Mouse (Mus musculus): ENCODE results near the gene Taok2. TPM values are rescaled to one million over a fixed set of nuclear protein-coding genes. Genes with fewer than 3 reads are reported as not detected.
"Not testable (repeated sequence)": the region's sequence is repeated elsewhere in the genome, so short reads cannot be mapped to it uniquely, and the experiment has no call there.

Taok2 gene
- polyA plus RNA-seq, 1 experiment from 2014 or later: 66.0 TPM

DNA sequence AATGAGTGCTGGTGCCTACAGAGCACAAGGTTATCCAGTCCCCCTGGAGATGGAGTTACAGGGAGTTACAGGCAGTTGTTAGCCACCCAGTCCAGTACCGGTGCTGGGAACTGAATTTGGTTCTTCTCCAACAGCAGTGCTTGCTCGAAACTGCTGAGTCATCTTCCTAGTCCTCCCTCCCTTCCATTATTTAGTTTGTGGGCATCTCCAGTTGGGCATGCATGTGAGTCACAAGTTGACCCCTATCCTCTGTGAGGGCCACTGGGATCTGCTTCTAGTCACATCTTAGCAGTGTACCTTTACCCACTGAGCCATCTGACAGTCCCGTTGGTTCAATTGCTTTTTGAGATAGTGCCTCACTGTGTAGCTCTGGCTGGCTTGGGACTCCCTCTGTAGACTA lies 21.1 kb upstream of the Taok2 start:
- DNase-seq (ENCODE audit: low read depth, low spot score) (no peak), ATAC-seq (no peak)
- in situ Hi-C loops (cut with MboI; ENCODE audit: low pct_unique_long_range_greater_than_20kb): no loop called here
- TF ChIP-seq CTCF (IDR thresholded peaks at IDR 0.05): no peak
- CTCF ChIA-PET: no interaction called here
- no peaks in the 10 kb centered on the region for H3K27me3 ChIP-seq
- POLR2A ChIA-PET: no interaction called here

GRCm38 (mm10) chr7:126899781-126900180 lies 15.3 kb upstream of the Taok2 start:
- H3K27me3 ChIP-seq; CTCF ChIA-PET; DNase-seq (ENCODE audit: low read depth, low spot score); in situ Hi-C loops (cut with MboI; ENCODE audit: low pct_unique_long_range_greater_than_20kb); ATAC-seq: not testable (repeated sequence)
- POLR2A ChIA-PET: interaction anchor here (0.7 kb wide), 1 partner anchor 29 kb away, joined by 4 read pairs; the partner anchor contains the start of gene Kctd13

GRCm38 (mm10) chr7:126898102-126898990 lies 13.8 kb upstream of the Taok2 start:
- ATAC-seq (peak; percentile 85), DNase-seq (ENCODE audit: low read depth, low spot score) (peak; percentile 61)
- H3K27me3 ChIP-seq: no peaks in the 10 kb centered on the region
- CTCF ChIA-PET: no interaction called here
- POLR2A ChIA-PET: interaction anchor here (0.6 to 1.5 kb wide), 2 partner anchors 13 to 422 kb away, joined by 3 to 7 read pairs; partner anchors contain the start of gene Taok2
- no peak for TF ChIP-seq CTCF (IDR thresholded peaks at IDR 0.05)
- in situ Hi-C loops (cut with MboI; ENCODE audit: low pct_unique_long_range_greater_than_20kb): no loop called here

DNA sequence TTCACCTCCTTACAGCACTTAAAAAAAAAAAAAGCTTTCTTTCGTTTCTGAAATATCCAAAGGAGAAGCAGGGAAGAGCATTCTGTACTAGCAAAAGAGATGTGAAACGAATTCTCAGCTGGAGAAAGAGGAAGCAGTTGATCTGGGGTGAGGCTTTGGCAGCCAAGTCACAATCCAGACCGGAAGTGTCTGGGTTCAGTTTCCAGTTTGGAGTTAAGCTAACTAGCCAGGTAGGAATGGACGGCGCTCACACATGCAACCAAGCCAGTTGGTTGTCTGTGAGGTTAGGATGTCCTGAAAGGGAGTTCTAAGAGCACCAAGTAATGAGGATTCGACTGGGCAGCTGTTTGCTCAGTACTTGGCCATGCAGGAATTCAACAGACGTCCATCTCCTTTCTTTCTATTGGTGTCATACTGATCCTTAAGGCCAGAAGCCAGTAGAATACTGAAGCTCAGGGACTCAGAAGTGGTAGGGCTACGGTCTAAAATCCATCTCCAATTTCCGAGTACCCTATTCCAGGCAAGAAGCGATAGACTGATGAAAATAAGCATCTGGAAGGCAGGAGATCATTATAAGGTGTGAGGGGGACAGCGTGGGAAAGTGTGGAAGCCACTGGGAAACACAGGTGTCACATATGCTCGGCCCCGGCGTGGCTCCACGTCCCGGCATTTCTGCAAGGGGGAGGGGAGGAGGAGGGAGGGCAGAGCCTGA lies 13.0 kb upstream of the Taok2 start:
- POLR2A ChIA-PET: interaction anchor here (0.6 to 1.5 kb wide), 5 partner anchors 13 to 33 kb away, joined by 3 to 7 read pairs (median 3); partner anchors contain the start of gene Taok2
- no peaks in the 10 kb centered on the region for H3K27me3 ChIP-seq
- in situ Hi-C loops (cut with MboI; ENCODE audit: low pct_unique_long_range_greater_than_20kb): no loop called here
- TF ChIP-seq CTCF (IDR thresholded peaks at IDR 0.05): no peak
- CTCF ChIA-PET: no interaction called here
- DNase-seq (ENCODE audit: low read depth, low spot score) (no peak), ATAC-seq (no peak)

GRCm38 (mm10) chr7:126896912-126897311 lies 12.4 kb upstream of the Taok2 start:
- DNase-seq (ENCODE audit: low read depth, low spot score): no peak
- POLR2A ChIA-PET: interaction anchor here (1.0 to 1.5 kb wide), 2 partner anchors 12 to 16 kb away, joined by 3 to 7 read pairs; partner anchors contain the start of gene Taok2
- TF ChIP-seq CTCF (IDR thresholded peaks at IDR 0.05): no peak

DNA sequence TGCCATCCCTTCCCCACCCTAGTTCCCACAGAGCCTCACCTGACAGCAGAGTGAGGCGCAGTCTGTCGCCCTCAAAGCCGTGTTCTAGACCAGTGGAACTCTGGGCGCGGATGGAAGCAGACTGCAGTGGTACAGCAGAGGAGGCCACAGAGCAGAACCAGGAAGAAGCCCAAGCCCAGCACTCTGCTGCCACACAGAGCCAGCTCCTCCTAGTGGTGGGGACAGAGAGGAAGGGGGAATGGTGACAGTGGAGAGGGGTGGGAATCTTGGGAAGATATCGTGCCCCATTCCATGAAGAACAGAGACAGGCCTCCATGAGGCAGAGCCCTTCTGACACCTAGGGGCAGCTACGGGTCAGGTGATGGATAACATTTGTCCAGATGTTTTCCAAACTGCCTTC lies 4.3 kb upstream of the Taok2 start:
- TF ChIP-seq CTCF (IDR thresholded peaks at IDR 0.05): no peak
- POLR2A ChIA-PET: no interaction called here
- DNase-seq (ENCODE audit: low read depth, low spot score) (no peak), ATAC-seq (no peak)
- no peaks in the 10 kb centered on the region for H3K27me3 ChIP-seq
- in situ Hi-C loops (cut with MboI; ENCODE audit: low pct_unique_long_range_greater_than_20kb): no loop called here
- CTCF ChIA-PET: interaction anchor here (1.0 kb wide), 1 partner anchor 51 kb away, joined by 3 read pairs; no protein-coding TSS in a partner anchor

More at GRCm38 (mm10) chr7:126896912-126897311, 12.4 kb upstream of the Taok2 start:
- in situ Hi-C loops (cut with MboI; ENCODE audit: low pct_unique_long_range_greater_than_20kb): no loop called here
- no peak for ATAC-seq
- CTCF ChIA-PET: no interaction called here
- no peaks in the 10 kb centered on the region for H3K27me3 ChIP-seq

DNA sequence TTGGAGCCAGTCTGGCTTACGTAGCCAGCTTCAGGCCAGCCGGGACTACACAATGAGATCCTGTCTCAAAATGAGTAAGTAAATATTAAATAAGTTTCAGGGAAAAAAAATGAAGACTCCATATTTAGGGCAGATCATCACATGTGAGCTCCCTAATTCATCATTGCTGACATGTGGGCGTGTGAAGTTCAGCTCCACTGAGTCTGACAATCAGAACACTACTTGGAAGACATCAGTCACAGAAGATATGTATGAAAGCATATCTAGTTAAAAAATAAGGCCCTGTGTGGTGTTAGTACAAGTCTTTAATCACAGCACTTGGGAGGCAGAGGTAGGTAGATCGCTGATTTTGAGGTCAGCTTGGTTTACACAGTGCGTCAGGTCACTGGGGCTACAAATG lies 2.8 kb upstream of the Taok2 start:
- CTCF ChIA-PET: no interaction called here
- POLR2A ChIA-PET: no interaction called here
- DNase-seq (ENCODE audit: low read depth, low spot score) (no peak), ATAC-seq (no peak)
- in situ Hi-C loops (cut with MboI; ENCODE audit: low pct_unique_long_range_greater_than_20kb): no loop called here
- H3K27me3 ChIP-seq: no peaks in the 10 kb centered on the region
- no peak for TF ChIP-seq CTCF (IDR thresholded peaks at IDR 0.05)

DNA sequence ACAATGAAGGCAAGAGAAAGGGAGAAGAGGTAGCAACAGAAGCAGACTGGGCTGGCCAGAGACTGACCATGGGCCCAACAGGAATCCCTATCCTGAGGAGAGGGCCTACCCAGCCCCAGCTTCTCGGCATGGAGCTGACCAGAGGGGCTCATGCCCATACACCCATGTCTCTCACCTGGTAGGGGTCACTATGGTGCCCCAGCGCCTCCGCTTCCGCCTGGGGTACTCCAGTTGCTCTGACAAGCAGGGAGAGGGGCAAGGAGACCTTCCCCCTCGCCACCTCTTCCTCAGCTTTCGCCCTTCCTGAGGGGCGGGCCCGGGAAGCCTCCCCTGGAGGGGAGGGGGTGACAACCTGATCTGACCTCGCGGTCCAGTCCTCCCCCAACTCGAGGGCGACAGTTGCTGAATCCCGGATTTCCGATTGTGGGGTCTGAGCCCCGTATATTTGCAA lies 747 bp downstream of the Taok2 start:
- in situ Hi-C loops (cut with MboI; ENCODE audit: low pct_unique_long_range_greater_than_20kb): no loop called here
- ATAC-seq (no peak), DNase-seq (ENCODE audit: low read depth, low spot score) (no peak)
- no peak for TF ChIP-seq CTCF (IDR thresholded peaks at IDR 0.05)
- POLR2A ChIA-PET: interaction anchor here (1.6 to 2.3 kb wide), 3 partner anchors 10 to 22 kb away, joined by 5 to 8 read pairs (median 7); partner anchors contain the start of genes Hirip3 and Ino80e
- CTCF ChIA-PET: interaction anchor here (1.5 kb wide), 1 partner anchor 17 kb away, joined by 3 read pairs; no protein-coding TSS in a partner anchor
- H3K27me3 ChIP-seq: no peaks in the 10 kb centered on the region

DNA sequence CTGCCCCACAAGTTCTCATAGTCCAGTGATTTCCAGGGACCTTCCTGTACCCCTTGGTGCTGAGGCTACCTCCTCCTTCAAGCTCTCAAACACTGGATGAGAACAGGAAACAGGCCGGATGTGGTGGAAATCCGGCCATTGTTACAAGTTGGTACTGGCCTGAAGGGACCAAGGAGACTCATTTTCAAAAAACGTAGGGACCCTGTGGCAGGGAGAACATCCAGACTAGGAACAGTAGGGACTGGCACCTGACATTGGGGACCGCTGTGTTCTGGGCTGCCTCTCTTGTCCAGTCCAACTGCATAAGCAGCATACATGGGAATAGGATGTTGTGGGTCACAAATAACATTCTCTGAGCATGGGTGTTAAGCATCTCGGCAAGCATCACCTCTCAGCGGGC lies 3.5 kb downstream of the Taok2 start:
- DNase-seq (ENCODE audit: low read depth, low spot score) (no peak), ATAC-seq (no peak)
- H3K27me3 ChIP-seq: no peaks in the 10 kb centered on the region
- ChIA-PET CTCF (no interaction called here), POLR2A (interaction anchor here (0.5 to 1.4 kb wide), 3 partner anchors 10 to 214 kb away, joined by 3 to 4 read pairs (median 3); no protein-coding TSS in a partner anchor)
- no peak for TF ChIP-seq CTCF (IDR thresholded peaks at IDR 0.05)
- in situ Hi-C loops (cut with MboI; ENCODE audit: low pct_unique_long_range_greater_than_20kb): no loop called here

DNA sequence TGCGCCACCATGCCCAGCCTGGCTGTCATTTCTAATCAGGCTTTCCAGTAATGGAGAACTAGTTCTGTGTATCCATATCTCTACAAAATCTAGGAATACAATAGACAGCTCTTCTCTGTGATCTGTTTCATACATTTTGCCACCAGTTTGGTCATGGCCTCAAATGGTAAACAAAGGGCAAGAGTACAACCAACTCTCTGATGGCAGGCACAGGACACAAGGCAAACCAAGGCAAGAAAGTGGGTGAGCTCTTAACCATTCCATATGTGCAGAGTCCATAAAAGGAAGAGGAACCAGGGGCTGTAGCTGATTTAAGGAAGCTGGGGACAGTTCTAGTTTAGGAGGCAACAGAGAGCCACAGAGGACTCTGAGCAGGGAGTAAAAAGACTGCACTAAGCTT lies 7.3 kb downstream of the Taok2 start:
- TF ChIP-seq CTCF (IDR thresholded peaks at IDR 0.05): no peak
- in situ Hi-C loops (cut with MboI; ENCODE audit: low pct_unique_long_range_greater_than_20kb): no loop called here
- ATAC-seq (no peak), DNase-seq (ENCODE audit: low read depth, low spot score) (no peak)
- H3K27me3 ChIP-seq: no peaks in the 10 kb centered on the region
- ChIA-PET POLR2A (no interaction called here), CTCF (interaction anchor here (1.1 to 2.2 kb wide), 3 partner anchors 25 to 233 kb away, joined by 3 to 4 read pairs (median 3); no protein-coding TSS in a partner anchor)
